Mouse (Mus musculus): ENCODE results near the gene Col25a1.

GRCm38 (mm10) chr3:130309277-130309676 is 178.0 kb downstream of the Col25a1 start:
- TF ChIP-seq CTCF (IDR thresholded peaks at IDR 0.05; ENCODE audit: low read depth) (no peak), EP300 (IDR thresholded peaks at IDR 0.05; ENCODE audit: low read depth) (no peak)

All from liver, embryonic 14.5 days (tissue).